Mouse (Mus musculus) midbrain, embryonic 16.5 days (tissue): ENCODE measurements around the gene Klhl35. TPM values are rescaled to one million over a fixed set of nuclear protein-coding genes. Genes with fewer than 3 reads are reported as not detected.

Source experiments
- ATAC-seq: fragments of 200-750 bp; cut with Nextera tagmentation; 2 replicates; pipeline ENCODE4 v1.8.0; 2017; ENCODE audit warnings: moderate TSS enrichment
- H3K27ac ChIP-seq: fragments of 300-500 bp; sonication (generic); 2 replicates; pipeline ENCODE4 v1.5.1; 2014; ENCODE audit warnings: mild to moderate bottlenecking, low read length, mixed read lengths
- H3K27me3 ChIP-seq: fragments of 300-500 bp; sonication (generic); 2 replicates; pipeline ENCODE4 v1.6.1; 2014; ENCODE audit warnings: low read depth, low read length, mixed read lengths; ENCODE audit not compliant: control insufficient read depth, insufficient read depth
- H3K36me3 ChIP-seq: fragments of 300-500 bp; sonication (generic); 2 replicates; pipeline ENCODE4 v1.6.1; 2014; ENCODE audit warnings: mild to moderate bottlenecking, low read length, moderate library complexity, mixed read lengths; ENCODE audit not compliant: control insufficient read depth, insufficient read depth
- H3K4me1 ChIP-seq: fragments of 300-500 bp; sonication (generic); 2 replicates; pipeline ENCODE4 v1.6.1; 2014; ENCODE audit warnings: mild to moderate bottlenecking, low read length, mixed read lengths; ENCODE audit not compliant: control insufficient read depth, insufficient read depth
- H3K4me2 ChIP-seq: fragments of 300-500 bp; sonication (generic); 2 replicates; pipeline ENCODE4 v1.6.1; 2014; ENCODE audit warnings: mild to moderate bottlenecking, low read length, mixed read lengths
- H3K4me3 ChIP-seq: fragments of 300-500 bp; sonication (generic); 2 replicates; pipeline ENCODE4 v1.5.1; 2014; ENCODE audit warnings: low read depth, mild to moderate bottlenecking, low read length, moderate library complexity, mixed read lengths
- H3K9ac ChIP-seq: fragments of 300-500 bp; sonication (generic); 2 replicates; pipeline ENCODE4 v1.6.1; 2014; ENCODE audit warnings: low read depth, low read length, mixed read lengths
- H3K9me3 ChIP-seq: fragments of 300-500 bp; sonication (generic); replicated peaks from 2 replicates; pipeline ENCODE4 v1.6.1; 2014; ENCODE audit warnings: mild to moderate bottlenecking, low read length, mixed read lengths; ENCODE audit not compliant: control insufficient read depth, poor library complexity, severe bottlenecking
- WGBS: fragments of 180-500 bp; shearing (Covaris S2); extraction: QIAGEN DNeasy Blood & Tissue Kit; methylation state at CpG from one replicate; pipeline ENCODE4 v1.1.7; 2014; 5-methylcytosine and 5-hydroxymethylcytosine counted together
- polyA plus RNA-seq: library from polyadenylated mRNA; unstranded; fragments of >200 nt; fragmentation: Nextera tagmentation; extraction: Ambion mirVana; gene quantifications from 2 replicates; pipeline ENCODE4 v1.2.1, GENCODE M21; 2015

The Klhl35 gene
- polyA plus RNA-seq, 1 experiment from 2014 or later: 2.5 TPM

GRCm38 (mm10) chr7:99445833-99446232, 20.0 kb upstream of the Klhl35 start:
- 83% methylated on average over 2 of the region's 2 CpGs for WGBS
- Histone ChIP-seq H3K4me2 (no peak overlapping the region), H3K4me3 (no peak overlapping the region), H3K4me1 (peaks cover 5% of the 10 kb centered on the region; the same call in 1 of the 2 replicates), H3K9me3 (no peaks in the 10 kb centered on the region), H3K36me3 (peaks cover 2% of the 10 kb centered on the region; the same call in 1 of the 2 replicates), H3K9ac (no peak overlapping the region), H3K27me3 (no peaks in the 10 kb centered on the region), H3K27ac (no peak overlapping the region)
- ATAC-seq: no peak

GRCm38 (mm10) chr7:99447323-99447722, 18.5 kb upstream of the Klhl35 start:
- no peak overlapping the region for H3K4me2 ChIP-seq
- no peak overlapping the region for H3K4me3 ChIP-seq
- ATAC-seq: no peak
- no peaks in the 10 kb centered on the region for H3K27me3 ChIP-seq
- H3K4me1 ChIP-seq: peaks cover 5% of the 10 kb centered on the region; the same call in 1 of the 2 replicates
- no peak overlapping the region for H3K9ac ChIP-seq
- no peaks in the 10 kb centered on the region for H3K9me3 ChIP-seq
- 44% methylated on average over 5 of the region's 5 CpGs for WGBS
- H3K36me3 ChIP-seq: no peaks in the 10 kb centered on the region; the same call in 1 of the 2 replicates
- H3K27ac ChIP-seq: no peak overlapping the region

- no peak for ATAC-seq
Measured at GRCm38 (mm10) chr7:99448619-99449018, 17.2 kb upstream of the Klhl35 start.

GRCm38 (mm10) chr7:99449063-99449462, 16.7 kb upstream of the Klhl35 start:
- Histone ChIP-seq H3K4me1 (peaks cover 5% of the 10 kb centered on the region; the same call in 1 of the 2 replicates), H3K9me3 (no peaks in the 10 kb centered on the region), H3K4me3 (no peak overlapping the region), H3K27ac (no peak overlapping the region), H3K27me3 (no peaks in the 10 kb centered on the region), H3K4me2 (no peak overlapping the region), H3K9ac (no peak overlapping the region), H3K36me3 (no peaks in the 10 kb centered on the region)
- ATAC-seq: no peak
- 37% methylated on average over 8 of the region's 8 CpGs for WGBS

More at GRCm38 (mm10) chr7:99448619-99449018, 17.2 kb upstream of the Klhl35 start:
- Histone ChIP-seq H3K27me3 (no peaks in the 10 kb centered on the region), H3K27ac (no peak overlapping the region), H3K4me3 (no peak overlapping the region), H3K36me3 (no peaks in the 10 kb centered on the region), H3K9me3 (no peaks in the 10 kb centered on the region), H3K4me2 (no peak overlapping the region), H3K9ac (no peak overlapping the region), H3K4me1 (peaks cover 5% of the 10 kb centered on the region; the same call in 1 of the 2 replicates)
- 75% methylated on average over 5 of the region's 5 CpGs for WGBS

- Histone ChIP-seq H3K9me3 (no peaks in the 10 kb centered on the region), H3K4me1 (peaks cover 5% of the 10 kb centered on the region; the same call in 1 of the 2 replicates), H3K27me3 (no peaks in the 10 kb centered on the region), H3K4me2 (no peak overlapping the region), H3K9ac (no peak overlapping the region), H3K27ac (no peak overlapping the region), H3K4me3 (no peak overlapping the region), H3K36me3 (no peaks in the 10 kb centered on the region)
- ATAC-seq: no peak
- 21% methylated on average over 3 of the region's 3 CpGs for WGBS
Measured at GRCm38 (mm10) chr7:99449751-99450150, 16.1 kb upstream of the Klhl35 start.

- Histone ChIP-seq H3K4me1 (peaks cover 5% of the 10 kb centered on the region; the same call in 1 of the 2 replicates), H3K27ac (no peak overlapping the region)
- WGBS: 0% methylated on average over 3 of the region's 3 CpGs
Measured at GRCm38 (mm10) chr7:99450703-99451102, 15.1 kb upstream of the Klhl35 start.

GRCm38 (mm10) chr7:99452859-99453258, 12.9 kb upstream of the Klhl35 start:
- H3K27ac ChIP-seq: no peak overlapping the region
- no peak overlapping the region for H3K9ac ChIP-seq
- H3K4me1 ChIP-seq: peaks cover 5% of the 10 kb centered on the region; the same call in 1 of the 2 replicates
- no peaks in the 10 kb centered on the region for H3K9me3 ChIP-seq
- WGBS: 87% methylated on average over 7 of the region's 7 CpGs
- no peak overlapping the region for H3K4me2 ChIP-seq
- no peak overlapping the region for H3K4me3 ChIP-seq
- H3K36me3 ChIP-seq: no peaks in the 10 kb centered on the region; the same call in 1 of the 2 replicates
- no peak for ATAC-seq
- H3K27me3 ChIP-seq: no peaks in the 10 kb centered on the region

More at GRCm38 (mm10) chr7:99450703-99451102, 15.1 kb upstream of the Klhl35 start:
- H3K36me3 ChIP-seq: no peaks in the 10 kb centered on the region
- no peak overlapping the region for H3K4me3 ChIP-seq
- H3K4me2 ChIP-seq: no peak overlapping the region
- H3K9ac ChIP-seq: no peak overlapping the region
- H3K9me3 ChIP-seq: no peaks in the 10 kb centered on the region
- peak; percentile 57 for ATAC-seq
- H3K27me3 ChIP-seq: no peaks in the 10 kb centered on the region

- H3K36me3 ChIP-seq: no peaks in the 10 kb centered on the region; the same call in 1 of the 2 replicates
- H3K4me2 ChIP-seq: no peak overlapping the region
- H3K27ac ChIP-seq: no peak overlapping the region
- no peak overlapping the region for H3K9ac ChIP-seq
- no peaks in the 10 kb centered on the region for H3K9me3 ChIP-seq
- H3K4me1 ChIP-seq: peaks cover 5% of the 10 kb centered on the region; the same call in 1 of the 2 replicates
- H3K27me3 ChIP-seq: no peaks in the 10 kb centered on the region
- ATAC-seq: no peak
- H3K4me3 ChIP-seq: no peak overlapping the region
- 70% methylated on average over 4 of the region's 4 CpGs for WGBS
Measured at GRCm38 (mm10) chr7:99454044-99454443, 11.8 kb upstream of the Klhl35 start.

- no peaks in the 10 kb centered on the region for H3K4me1 ChIP-seq
- no peaks in the 10 kb centered on the region for H3K27me3 ChIP-seq
- H3K27ac ChIP-seq: no peak overlapping the region
- WGBS: 88% methylated on average over 8 of the region's 8 CpGs
- H3K4me3 ChIP-seq: no peak overlapping the region
- no peak overlapping the region for H3K4me2 ChIP-seq
- H3K36me3 ChIP-seq: peaks cover 11% of the 10 kb centered on the region; the same call in 1 of the 2 replicates
- H3K9ac ChIP-seq: no peak overlapping the region
- H3K9me3 ChIP-seq: no peaks in the 10 kb centered on the region
- ATAC-seq: no peak
Measured at GRCm38 (mm10) chr7:99458849-99459248, 7.0 kb upstream of the Klhl35 start.
